In the genomic region with DNA sequence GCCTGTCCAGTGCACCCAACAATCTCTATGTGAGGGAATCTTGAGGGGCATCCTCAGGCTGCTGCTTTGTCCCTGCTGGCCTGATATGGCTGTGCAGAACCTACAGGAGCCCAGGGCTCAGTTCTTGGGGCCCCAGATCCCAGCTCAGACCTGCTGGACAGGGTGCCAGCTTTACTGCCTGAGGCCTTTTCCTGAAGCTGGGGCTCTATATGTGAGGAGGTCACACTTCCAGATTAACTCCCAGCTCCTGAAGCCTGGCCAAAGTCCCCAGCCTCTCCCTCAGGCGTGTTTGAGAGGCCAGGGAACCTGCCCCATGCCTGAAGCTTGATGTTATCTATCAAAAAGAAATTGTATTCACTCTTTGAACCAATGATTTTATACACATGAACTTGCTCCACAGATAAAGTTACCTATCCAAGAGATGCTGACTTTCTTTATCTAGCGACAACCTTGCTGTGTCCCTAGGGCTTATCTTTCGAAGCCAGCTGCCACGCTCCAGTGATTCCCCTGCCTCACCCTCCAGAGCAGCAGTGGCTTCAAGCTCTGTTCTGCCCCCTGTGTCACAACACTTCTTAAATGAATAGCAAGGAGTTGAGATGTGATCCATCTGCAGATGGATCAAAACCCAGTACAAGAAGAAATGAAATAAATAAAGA, we compare ENCODE assay signal across 11 mouse cellular contexts.
DNase-seq lines count a peak whose midpoint lies in the region; ATAC-seq and TF ChIP-seq lines count a peak whose summit lies in the region.
"Had no signal": no experiment of that assay in that cellular context is flagged by ENCODE, and none has a peak within 500 bp of the region (broad histone marks: within the 10 kb centered on the region; RNA-seq: fewer than 3 reads in every experiment).

No protein-coding gene starts in this region.

- no peak for TF ChIP-seq POLR2A in liver, adult 2 months (IDR thresholded peaks at IDR 0.05; ENCODE audit: extremely low read depth, insufficient read depth, low read length)

- DNase-seq in kidney, adult 8-10 months, result no peak
- DNase-seq in c-Kit-positive CD71-positive TER-119-positive erythroid progenitor cells, embryonic 14.5 days (ENCODE audit: low spot score), result peak; percentile 56
- no peak for DNase-seq in liver, adult 2 months (ENCODE audit: extremely low read depth, low read depth, low spot score)
- DNase-seq in testis, postnatal 10 days (ENCODE audit: low spot score), result no peak
- DNase-seq in testis, postnatal 14 days (ENCODE audit: low spot score), result no peak
- DNase-seq: cerebellum, adult 11-12 months; heart, postnatal 4 days; lung, postnatal 4 days had no signal

- H3K27ac ChIP-seq in kidney, embryonic 15.5 days, result peak overlapping the region; percentile 68
- peak overlapping the region; percentile 49 for H3K27ac ChIP-seq in liver, adult 2 months (replicated peaks; ENCODE audit: insufficient read depth, low read depth, low read length)
- H3K27ac ChIP-seq in stomach, embryonic 16.5 days (ENCODE audit: low read length), result peak overlapping the region; percentile 48

- TF ChIP-seq CTCF in liver, adult 2 months (IDR thresholded peaks at IDR 0.05; ENCODE audit: low read depth, low read length), result no peak

- H3K9me3 ChIP-seq in kidney, embryonic 15.5 days (replicated peaks), result no peaks in the 10 kb centered on the region
- no peaks in the 10 kb centered on the region for H3K9me3 ChIP-seq in stomach, embryonic 16.5 days (replicated peaks; ENCODE audit: control insufficient read depth, low read length)

- H3K4me2 ChIP-seq in kidney, embryonic 15.5 days, result no peak overlapping the region
- H3K4me2 ChIP-seq in stomach, embryonic 16.5 days (ENCODE audit: low read depth, low read length), result no peak overlapping the region

- H3K4me1 ChIP-seq in kidney, embryonic 15.5 days, result peaks cover 52% of the 10 kb centered on the region
- H3K4me1 ChIP-seq in liver, adult 2 months (ENCODE audit: control insufficient read depth, insufficient read depth, low read length), result peaks cover 39% of the 10 kb centered on the region
- peaks cover 25% of the 10 kb centered on the region for H3K4me1 ChIP-seq in stomach, embryonic 16.5 days (ENCODE audit: control insufficient read depth, insufficient read depth, low read length)

- H3K36me3 ChIP-seq in kidney, embryonic 15.5 days, result no peaks in the 10 kb centered on the region
- H3K36me3 ChIP-seq in liver, adult 2 months (ENCODE audit: control insufficient read depth, insufficient read depth, low read length), result no peaks in the 10 kb centered on the region
- H3K36me3 ChIP-seq in stomach, embryonic 16.5 days (ENCODE audit: control insufficient read depth, insufficient read depth, low read length), result no peaks in the 10 kb centered on the region

- no peak overlapping the region for H3K4me3 ChIP-seq in kidney, embryonic 15.5 days (replicated peaks)
- no peak overlapping the region for H3K4me3 ChIP-seq in liver, adult 2 months (ENCODE audit: insufficient read depth, low read depth, low read length)
- no peak overlapping the region for H3K4me3 ChIP-seq in stomach, embryonic 16.5 days (replicated peaks; ENCODE audit: low read length)

- WGBS in kidney, embryonic 15.5 days, result 41% methylated on average over 4 of the region's 4 CpGs
- WGBS in liver, adult 2 months, result 69% methylated on average over 4 of the region's 4 CpGs
- WGBS in stomach, embryonic 16.5 days, result 54% methylated on average over 4 of the region's 4 CpGs

- H3K79me2 ChIP-seq in liver, adult 2 months (ENCODE audit: control insufficient read depth, insufficient read depth, low read length), result peaks cover 14% of the 10 kb centered on the region; the same call in 1 of the 2 replicates

- no peak overlapping the region for H3K9ac ChIP-seq in kidney, embryonic 15.5 days
- no peak overlapping the region for H3K9ac ChIP-seq in liver, adult 2 months (ENCODE audit: low read depth, low read length)
- H3K9ac ChIP-seq in stomach, embryonic 16.5 days (ENCODE audit: low read length), result no peak overlapping the region

- no peaks in the 10 kb centered on the region for H3K27me3 ChIP-seq in kidney, embryonic 15.5 days
- H3K27me3 ChIP-seq in liver, adult 2 months (ENCODE audit: control insufficient read depth, insufficient read depth, low read length), result no peaks in the 10 kb centered on the region
- no peaks in the 10 kb centered on the region for H3K27me3 ChIP-seq in stomach, embryonic 16.5 days (ENCODE audit: control insufficient read depth, insufficient read depth, low read length)

- ATAC-seq in kidney, embryonic 15.5 days (replicated peaks; ENCODE audit: low FRiP score), result peak; percentile 7; the same call in 1 of the 2 replicates
- peak; percentile 47; the same call in 1 of the 2 replicates for ATAC-seq in stomach, embryonic 16.5 days (ENCODE audit: insufficient read depth, low FRiP score)
- ATAC-seq: forebrain, embryonic 16.5 days had no signal
